Mouse (Mus musculus): ENCODE data around the gene Fpr-rs3. TPM values are rescaled to one million over a fixed set of nuclear protein-coding genes. Genes with fewer than 3 reads are reported as not detected.

Fpr-rs3 gene
- polyA plus RNA-seq (2012; rRNA removed), result not detected in 2 replicates

DNA sequence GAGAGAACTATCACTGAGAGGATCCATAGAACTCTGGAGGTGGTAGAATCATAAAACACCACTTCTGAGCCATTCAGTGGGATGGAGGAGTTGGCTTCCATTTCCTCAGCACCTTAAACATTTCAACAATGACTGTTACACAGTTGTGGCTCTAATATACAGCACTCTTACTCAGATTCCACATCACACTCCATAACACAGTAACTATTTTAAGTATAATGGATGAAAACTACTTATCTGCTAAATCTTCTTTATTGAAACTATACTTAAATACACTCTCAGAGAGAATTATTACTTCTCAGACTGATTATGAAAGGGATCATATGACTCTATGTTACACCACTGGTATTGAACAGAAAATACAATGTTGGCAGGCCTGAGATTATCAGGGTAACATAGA is at the start of gene Fpr-rs3:
TSS of gene Fpr-rs3 (minus strand) at position 101 of the 400 bp plus-strand sequence.
- no peaks in the 10 kb centered on the region for H3K36me3 ChIP-seq (ENCODE audit: control insufficient read depth, insufficient read depth, low read length)
- TF ChIP-seq CTCF (IDR thresholded peaks at IDR 0.05; ENCODE audit: extremely low read depth, insufficient read depth, insufficient read length, insufficient replicate concordance) (no peak), POLR2A (IDR thresholded peaks at IDR 0.05; ENCODE audit: low read depth, low read length) (no peak)
- H3K27ac ChIP-seq (ENCODE audit: insufficient read depth, low read length), result no peak within 1 kb of the TSS
- H3K27me3 ChIP-seq (ENCODE audit: control insufficient read depth, insufficient read depth, low read length), result no peaks in the 10 kb centered on the region
- H3K4me3 ChIP-seq (ENCODE audit: extremely low read depth, insufficient read depth, insufficient read length), result no peak within 1 kb of the TSS
- no peak for DNase-seq (ENCODE audit: low read depth in 1 of 2, low spot score in 2 of 2)
- H3K4me1 ChIP-seq (ENCODE audit: control insufficient read depth, insufficient read depth, insufficient read length), result no peaks in the 10 kb centered on the region

DNA sequence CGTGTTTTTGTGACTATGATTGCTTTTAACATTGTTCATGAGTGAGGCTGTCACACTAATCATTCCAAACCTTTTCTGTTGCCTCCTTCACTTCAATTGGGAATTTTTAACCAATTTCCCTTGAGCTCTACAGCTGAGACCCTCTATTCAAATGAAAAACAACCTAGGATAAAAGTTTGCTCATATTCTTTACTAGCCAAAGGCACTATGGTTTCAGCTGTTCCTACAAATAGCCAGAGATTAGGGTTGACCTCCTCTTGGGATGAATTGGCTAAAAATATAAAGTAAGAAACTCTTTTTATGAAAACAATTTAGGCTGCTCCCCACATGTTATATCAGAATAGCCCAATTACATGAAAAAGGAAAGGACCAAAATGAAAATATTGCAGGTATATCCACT is 28.4 kb downstream of the Fpr-rs3 start, which contains the start of gene Vmn2r110:
TSS of gene Vmn2r110 (minus strand) at position 101 of the 400 bp plus-strand sequence.
- no peak within 1 kb of the TSS for H3K4me3 ChIP-seq (ENCODE audit: extremely low read depth, insufficient read depth, insufficient read length)
- TF ChIP-seq CTCF (IDR thresholded peaks at IDR 0.05; ENCODE audit: extremely low read depth, insufficient read depth, insufficient read length, insufficient replicate concordance) (no peak), POLR2A (IDR thresholded peaks at IDR 0.05; ENCODE audit: low read depth, low read length) (no peak)
- DNase-seq (ENCODE audit: low read depth in 1 of 2, low spot score in 2 of 2), result no peak
- no peaks in the 10 kb centered on the region for H3K27me3 ChIP-seq (ENCODE audit: control insufficient read depth, insufficient read depth, low read length)
- H3K4me1 ChIP-seq (ENCODE audit: control insufficient read depth, insufficient read depth, insufficient read length), result no peaks in the 10 kb centered on the region
- 35% methylated on average over 1 of the region's 1 CpGs for WGBS
- H3K36me3 ChIP-seq (ENCODE audit: control insufficient read depth, insufficient read depth, low read length), result no peaks in the 10 kb centered on the region
- no peak within 1 kb of the TSS for H3K27ac ChIP-seq (ENCODE audit: insufficient read depth, low read length)

Other genes starting within 250 kb of the Fpr-rs3 start
- gene Vmn1r224, start 210.7 kb downstream of the Fpr-rs3 start, polyA plus RNA-seq (2012; rRNA removed), result not detected in 2 replicates
- not detected in 2 replicates for gene Vmn2r108, start 143.5 kb downstream of the Fpr-rs3 start, polyA plus RNA-seq (2012; rRNA removed)
- not detected in 2 replicates for gene Vmn1r225, start 126.7 kb downstream of the Fpr-rs3 start, polyA plus RNA-seq (2012; rRNA removed)
- not detected in 2 replicates for gene Vmn2r109, start 60.1 kb downstream of the Fpr-rs3 start, polyA plus RNA-seq (2012; rRNA removed)
- gene Vmn2r110, start 28.5 kb downstream of the Fpr-rs3 start, polyA plus RNA-seq (2012; rRNA removed), result not detected in 2 replicates
- not detected in 2 replicates for gene Vmn1r226, start 58.0 kb upstream of the Fpr-rs3 start, polyA plus RNA-seq (2012; rRNA removed)
- gene Vmn1r227, start 105.0 kb upstream of the Fpr-rs3 start, polyA plus RNA-seq (2012; rRNA removed), result not detected in 2 replicates
- gene Vmn1r228, start 161.3 kb upstream of the Fpr-rs3 start, polyA plus RNA-seq (2012; rRNA removed), result not detected in 2 replicates
- gene Vmn1r229, start 186.7 kb upstream of the Fpr-rs3 start, polyA plus RNA-seq (2012; rRNA removed), result not detected in 2 replicates
- gene Vmn1r230, start 215.6 kb upstream of the Fpr-rs3 start, polyA plus RNA-seq (2012; rRNA removed), result not detected in 2 replicates